Mouse (Mus musculus) CH12.LX (cell line): ENCODE measurements around the gene Aspscr1. TPM values are rescaled to one million over a fixed set of nuclear protein-coding genes. Genes with fewer than 3 reads are reported as not detected.

Experiments used
- DNase-seq: peaks from one replicate; pipeline ENCODE4 v3.0.0-alpha.2; 2013; ENCODE audit errors: extremely low read depth
- H3K27ac ChIP-seq: 2 replicates; pipeline ENCODE4 v1.5.1; 2012; ENCODE audit warnings: low read depth, mild to moderate bottlenecking, control low read depth, moderate library complexity; ENCODE audit not compliant: insufficient read depth
- H3K27me3 ChIP-seq: replicated peaks from 2 replicates; pipeline ENCODE3; 2012; ENCODE audit warnings: inconsistent platforms
- H3K36me3 ChIP-seq, 2 experiments: replicated peaks in 1 of 2; 2 replicates each; pipeline versions ENCODE3 to v1.6.1; 2012; ENCODE audit warnings: inconsistent platforms in 1 of 2, low read length in 1 of 2, mild to moderate bottlenecking in 1 of 2, mixed read lengths in 1 of 2, moderate library complexity in 1 of 2; ENCODE audit not compliant: control insufficient read depth in 1 of 2, insufficient read depth in 1 of 2
- H3K4me1 ChIP-seq, 2 experiments: 2 replicates each; pipeline ENCODE4 v1.6.1; 2012; ENCODE audit warnings: inconsistent platforms in 1 of 2, moderate library complexity in 1 of 2; ENCODE audit not compliant: insufficient read depth in 2 of 2, control insufficient read depth in 1 of 2
- H3K4me2 ChIP-seq: 2 replicates; pipeline ENCODE4 v1.6.1; 2012; ENCODE audit warnings: low read depth, mild to moderate bottlenecking, control low read depth; ENCODE audit not compliant: poor library complexity, insufficient read depth, severe bottlenecking
- H3K4me3 ChIP-seq, 3 experiments: fragments of 150-350 bp in 1 of 3; sonication (generic) in 1 of 3; replicated peaks in 1 of 3; 2 replicates each; pipeline versions ENCODE3 to v1.5.1; 2011 to 2012; ENCODE audit warnings: low read depth in 2 of 3, low read length in 2 of 3, mild to moderate bottlenecking in 2 of 3, moderate library complexity in 2 of 3, control low read depth in 1 of 3, improper control_type of control experiment in 1 of 3, inconsistent platforms in 1 of 3, mixed read lengths in 1 of 3; ENCODE audit not compliant: poor library complexity in 1 of 3
- H3K79me2 ChIP-seq: replicated peaks from 2 replicates; pipeline ENCODE4 v1.6.1; 2012; ENCODE audit warnings: mild to moderate bottlenecking, moderate library complexity; ENCODE audit not compliant: control insufficient read depth, poor library complexity, insufficient read depth, severe bottlenecking; ENCODE audit errors: extremely low read depth
- H3K9ac ChIP-seq: 2 replicates; pipeline ENCODE4 v1.6.1; 2012; ENCODE audit warnings: low read depth, mild to moderate bottlenecking, control low read depth, moderate library complexity; ENCODE audit not compliant: insufficient read depth
- H3K9me3 ChIP-seq: replicated peaks from 2 replicates; pipeline ENCODE3; 2012; ENCODE audit warnings: low read length, inconsistent platforms, mixed read lengths
- BHLHE40 ChIP-seq: IDR thresholded peaks from 2 replicates; pipeline ENCODE4 v1.6.1; 2011; ENCODE audit warnings: mild to moderate bottlenecking, low read depth, low read length, improper control_type of control experiment
- CHD1 ChIP-seq: IDR thresholded peaks from 2 replicates; pipeline ENCODE4 v1.6.1; 2012; ENCODE audit warnings: low read depth, low read length, improper control_type of control experiment, inconsistent platforms
- EP300 ChIP-seq: IDR thresholded peaks from 2 replicates; pipeline ENCODE4 v1.6.1; 2011; ENCODE audit warnings: low read length, improper control_type of control experiment
- ETS1 ChIP-seq: conservative IDR thresholded peaks from 2 replicates; pipeline ENCODE4 v1.6.1; 2012; ENCODE audit warnings: low read depth, mild to moderate bottlenecking, inconsistent platforms, low read length, improper control_type of control experiment, moderate library complexity
- GABPA ChIP-seq: IDR thresholded peaks from 2 replicates; pipeline ENCODE4 v1.6.1; 2012; ENCODE audit warnings: low read depth, low read length, improper control_type of control experiment, inconsistent platforms; ENCODE audit not compliant: insufficient replicate concordance
- HCFC1 ChIP-seq: IDR thresholded peaks from 2 replicates; pipeline ENCODE4 v1.6.1; 2012; ENCODE audit warnings: low read depth, mild to moderate bottlenecking, inconsistent platforms, low read length, improper control_type of control experiment
- IRF4 ChIP-seq: IDR thresholded peaks from 2 replicates; pipeline ENCODE4 v1.6.1; 2014; ENCODE audit warnings: low read depth, mild to moderate bottlenecking, inconsistent platforms, low read length, improper control_type of control experiment
- JUN ChIP-seq: IDR thresholded peaks from 2 replicates; pipeline ENCODE4 v1.6.1; 2011; ENCODE audit warnings: low read depth, mild to moderate bottlenecking, low read length, improper control_type of control experiment, moderate library complexity; ENCODE audit not compliant: insufficient read depth
- JUND ChIP-seq: conservative IDR thresholded peaks from 2 replicates; pipeline ENCODE4 v1.6.1; 2011; ENCODE audit warnings: low read depth, low read length, improper control_type of control experiment
- KAT2A ChIP-seq: IDR thresholded peaks from 2 replicates; pipeline ENCODE4 v1.6.1; 2012; ENCODE audit warnings: low read length, improper control_type of control experiment, inconsistent platforms; ENCODE audit not compliant: insufficient replicate concordance
- MAFK ChIP-seq: IDR thresholded peaks from 2 replicates; pipeline ENCODE4 v1.6.1; 2011; ENCODE audit warnings: low read length, improper control_type of control experiment; ENCODE audit not compliant: insufficient replicate concordance
- MAX ChIP-seq: IDR thresholded peaks from 2 replicates; pipeline ENCODE4 v1.6.1; 2011; ENCODE audit warnings: low read length, improper control_type of control experiment
- MAZ ChIP-seq: IDR thresholded peaks from 2 replicates; pipeline ENCODE4 v1.6.1; 2012; ENCODE audit warnings: low read depth, mild to moderate bottlenecking, inconsistent platforms, low read length, improper control_type of control experiment, moderate library complexity
- MEF2A ChIP-seq: IDR thresholded peaks from 2 replicates; pipeline ENCODE4 v1.6.1; 2014; ENCODE audit warnings: low read depth, mild to moderate bottlenecking, inconsistent platforms, low read length, improper control_type of control experiment, borderline replicate concordance
- MXI1 ChIP-seq: IDR thresholded peaks from 2 replicates; pipeline ENCODE4 v1.6.1; 2011; ENCODE audit warnings: mild to moderate bottlenecking, low read depth, low read length, improper control_type of control experiment
- MYC ChIP-seq: IDR thresholded peaks from 2 replicates; pipeline ENCODE4 v1.6.1; 2011; ENCODE audit warnings: low read depth, mild to moderate bottlenecking, improper control_type of control experiment, low read length
- NELFE ChIP-seq: IDR thresholded peaks from 2 replicates; pipeline ENCODE4 v1.6.1; 2011; ENCODE audit warnings: low read depth, low read length, improper control_type of control experiment
- NRF1 ChIP-seq: IDR thresholded peaks from 2 replicates; pipeline ENCODE4 v1.6.1; 2014; ENCODE audit warnings: low read depth, mild to moderate bottlenecking, inconsistent platforms, low read length, improper control_type of control experiment, moderate library complexity
- PAX5 ChIP-seq: IDR thresholded peaks from 2 replicates; pipeline ENCODE4 v1.6.1; 2012; ENCODE audit warnings: low read length, inconsistent platforms, mixed read lengths
- POLR2A ChIP-seq: IDR thresholded peaks from 2 replicates; pipeline ENCODE4 v1.6.1; 2011; ENCODE audit warnings: low read depth, mild to moderate bottlenecking, improper control_type of control experiment, low read length
- POLR2AphosphoS2 ChIP-seq: IDR thresholded peaks from 2 replicates; pipeline ENCODE4 v1.6.1; 2011; ENCODE audit warnings: low read depth, low read length, improper control_type of control experiment
- RAD21 ChIP-seq: IDR thresholded peaks from 2 replicates; pipeline ENCODE4 v1.6.1; 2011; ENCODE audit warnings: low read depth, mild to moderate bottlenecking, low read length, improper control_type of control experiment, moderate library complexity
- SIN3A ChIP-seq: IDR thresholded peaks from 2 replicates; pipeline ENCODE4 v1.6.1; 2012; ENCODE audit warnings: low read length, improper control_type of control experiment, inconsistent platforms
- SMC3 ChIP-seq: IDR thresholded peaks from 2 replicates; pipeline ENCODE4 v1.6.1; 2011; ENCODE audit warnings: low read depth, low read length, improper control_type of control experiment
- TBP ChIP-seq: conservative IDR thresholded peaks from 2 replicates; pipeline ENCODE4 v1.6.1; 2011; ENCODE audit warnings: low read depth, low read length, improper control_type of control experiment
- TCF12 ChIP-seq: IDR thresholded peaks from 2 replicates; pipeline ENCODE4 v1.6.1; 2014; ENCODE audit warnings: low read depth, mild to moderate bottlenecking, inconsistent platforms, low read length, improper control_type of control experiment
- UBTF ChIP-seq: IDR thresholded peaks from 2 replicates; pipeline ENCODE4 v1.6.1; 2012; ENCODE audit warnings: low read depth, mild to moderate bottlenecking, inconsistent platforms, low read length, improper control_type of control experiment, moderate library complexity
- USF1 ChIP-seq: IDR thresholded peaks from 2 replicates; pipeline ENCODE4 v1.6.1; 2014; ENCODE audit warnings: low read depth, mild to moderate bottlenecking, inconsistent platforms, low read length, improper control_type of control experiment
- ZC3H11A ChIP-seq: IDR thresholded peaks from 2 replicates; pipeline ENCODE4 v1.6.1; 2012; ENCODE audit warnings: low read depth, mild to moderate bottlenecking, inconsistent platforms, low read length, improper control_type of control experiment
- ZKSCAN1 ChIP-seq: IDR thresholded peaks from 2 replicates; pipeline ENCODE4 v1.6.1; 2012; ENCODE audit warnings: low read depth, inconsistent platforms, low read length, improper control_type of control experiment, borderline replicate concordance
- ZMIZ1 ChIP-seq: IDR thresholded peaks from 2 replicates; pipeline ENCODE4 v1.6.1; 2012; ENCODE audit warnings: low read depth, mild to moderate bottlenecking, inconsistent platforms, low read length, improper control_type of control experiment
- dilution Hi-C: fragments of 300-500 bp; cut with MboI; formaldehyde crosslinking; loops from 2 replicates; pipeline ENCODE4 v1.14.3; 2020; ENCODE audit warnings: low sequenced_read_pairs; ENCODE audit not compliant: extremely low pct_unique_long_range_greater_than_20kb, extremely low pct_ligation_motif_present
- in situ Hi-C: fragments of 300-500 bp; cut with MboI; formaldehyde crosslinking; loops from 3 replicates; pipeline ENCODE4 v1.14.3; 2019; ENCODE audit warnings: low sequenced_read_pairs, low pct_ligation_motif_present, low pct_unique_long_range_greater_than_20kb, mixed read lengths
- polyA plus RNA-seq: library from polyadenylated mRNA; unstranded; fragments of >175 nt; gene quantifications from 2 replicates; pipeline ENCODE4 v1.2.1, GENCODE M21; 2012; ENCODE audit warnings: low read depth; ENCODE audit not compliant: insufficient read length
- total RNA-seq, 2 experiments: library from RNA; depleted of rRNA; stranded (reverse); fragments of 300-350 nt in 1 of 2; fragments of >200 nt in 1 of 2; gene quantifications; 2 replicates each; pipeline ENCODE4 v1.2.3; 2012 to 2014

Gene Aspscr1
- total and polyA plus RNA-seq, 3 experiments, result 27.3 to 69.9 (median 34.1) TPM

GRCm38 (mm10) chr11:120657301-120657700 lies 15.5 kb upstream of the Aspscr1 start:
- in situ Hi-C loops (no loop called here), dilution Hi-C loops (no loop called here)
- TF ChIP-seq POLR2A, result no peak
- TF ChIP-seq BHLHE40, result no peak
- TF ChIP-seq JUND, result no peak
- TF ChIP-seq PAX5, result no peak
- no peak for TF ChIP-seq MAZ
- TF ChIP-seq MYC, result no peak
- TF ChIP-seq ZMIZ1, result no peak
- TF ChIP-seq NRF1, result no peak
- no peak for TF ChIP-seq MAX
- TF ChIP-seq TBP, result no peak
- TF ChIP-seq NELFE, result no peak
- Histone ChIP-seq H3K27ac (no peak overlapping the region), H3K9me3 (peaks cover 7% of the 10 kb centered on the region), H3K4me2 (no peak overlapping the region), H3K4me1 (peaks cover 0 to 14% of the 10 kb centered on the region in 2 experiments; a peak in 3 of 4 replicates), H3K4me3 (no peak overlapping the region), H3K27me3 (peaks cover 65% of the 10 kb centered on the region), H3K36me3 (no peaks in the 10 kb centered on the region), H3K79me2 (no peaks in the 10 kb centered on the region), H3K9ac (no peak overlapping the region)
- no peak for DNase-seq

- H3K27me3 ChIP-seq, result peaks cover 74% of the 10 kb centered on the region
- in situ Hi-C loops (no loop called here), dilution Hi-C loops (no loop called here)
- no peaks in the 10 kb centered on the region for H3K36me3 ChIP-seq
- H3K27ac ChIP-seq, result no peak overlapping the region
- DNase-seq, result peak; percentile 67
- H3K9me3 ChIP-seq, result peaks cover 7% of the 10 kb centered on the region
- H3K4me3 ChIP-seq, result no peak overlapping the region
- peaks cover 0 to 13% of the 10 kb centered on the region in 2 experiments; a peak in 3 of 4 replicates for H3K4me1 ChIP-seq
- H3K4me2 ChIP-seq, result peak overlapping the region; percentile 39
- no peak overlapping the region for H3K9ac ChIP-seq
- H3K79me2 ChIP-seq, result no peaks in the 10 kb centered on the region
- TF ChIP-seq GABPA (no peak), UBTF (no peak), NELFE (peak; percentile 69; the same call in 1 of the 2 replicates), POLR2AphosphoS2 (no peak), IRF4 (peak; percentile 57; the same call in 1 of the 2 replicates), ZC3H11A (peak; percentile 77), NRF1 (no peak), MEF2A (peak; percentile 73), RAD21 (peak; percentile 93), EP300 (no peak), MAX (peak; percentile 50; the same call in 1 of the 2 replicates), CHD1 (no peak), SIN3A (peak; percentile 55; the same call in 1 of the 2 replicates), MAZ (peak; percentile 58; the same call in 1 of the 2 replicates), JUN (no peak), MYC (no peak), KAT2A (0 out of 2 replicates have a peak, but pooled peaks have one; percentile 13), HCFC1 (peak; percentile 36; the same call in 1 of the 2 replicates), TCF12 (0 out of 2 replicates have a peak, but pooled peaks have one; percentile 47), SMC3 (peak; percentile 99), BHLHE40 (no peak; the same call in 1 of the 2 replicates), ZKSCAN1 (no peak), MAFK (0 out of 2 replicates have a peak, but pooled peaks have one; percentile 32), ETS1 (no peak), POLR2A (no peak), USF1 (no peak), MXI1 (peak; percentile 62)
Observed at GRCm38 (mm10) chr11:120658876-120659410, 13.8 kb upstream of the Aspscr1 start.
